Mouse (Mus musculus): Measurements from ENCODE around the gene Pik3cb. TPM values are rescaled to one million over a fixed set of nuclear protein-coding genes. Genes with fewer than 3 reads are reported as not detected.

Gene Pik3cb
- 2.4 and 3.8 TPM in 2 replicates for polyA plus RNA-seq (2015; fragmentation: Nextera tagmentation; extraction: Ambion mirVana)

DNA sequence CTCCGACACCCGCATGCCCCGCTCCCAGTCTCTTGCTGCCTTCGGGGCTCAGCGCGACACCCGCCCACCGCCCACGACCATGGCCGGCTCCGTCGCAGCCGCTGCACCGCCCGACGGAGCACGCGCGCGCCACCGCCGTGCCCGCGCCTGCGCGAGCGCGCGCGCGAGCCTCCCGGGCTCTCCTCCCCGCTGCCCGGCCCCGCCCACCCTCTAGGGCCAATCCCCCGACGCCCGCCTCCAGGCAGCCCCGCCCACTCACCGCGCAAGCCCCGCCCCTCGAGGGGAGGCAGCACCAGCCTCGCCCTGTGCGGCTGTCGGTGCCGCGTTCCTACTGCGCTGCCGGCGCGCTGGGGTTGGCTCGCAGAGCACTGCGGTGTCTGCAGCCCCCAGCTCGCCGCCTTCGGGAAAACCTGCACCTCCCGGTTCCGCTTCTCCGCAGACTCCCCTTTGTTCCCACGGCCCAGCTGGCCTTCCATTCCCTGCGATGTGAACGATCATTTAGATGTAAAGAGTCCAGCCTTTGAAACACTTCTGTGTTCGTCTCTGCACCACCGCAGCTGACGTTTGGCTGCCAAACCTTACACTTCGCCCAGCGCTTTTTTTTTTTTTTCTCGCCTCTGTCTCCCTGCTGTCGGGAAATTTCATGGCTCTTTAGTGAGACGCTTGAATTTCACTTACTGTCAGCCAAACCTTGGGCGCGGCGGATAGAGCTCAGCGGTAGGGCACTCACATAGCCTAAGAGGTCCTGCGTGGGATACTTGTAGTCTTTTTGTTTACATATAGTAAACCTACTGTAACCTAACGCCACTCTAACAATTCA lies at the start of gene Pik3cb:
TSS of gene Pik3cb (minus strand) at position 559 of the 820 bp plus-strand sequence.
- Histone ChIP-seq H3K9me3 (no peaks in the 10 kb centered on the region), H3K9ac (peak within 1 kb of the TSS; percentile 95), H3K27me3 (no peaks in the 10 kb centered on the region), H3K4me1 (replicated peaks) (peaks cover 26% of the 10 kb centered on the region), H3K27ac (replicated peaks) (peak within 1 kb of the TSS; percentile 98), H3K4me3 (peak within 1 kb of the TSS; percentile 91), H3K4me2 (peak within 1 kb of the TSS; percentile 62), H3K36me3 (no peaks in the 10 kb centered on the region)
- peak; percentile 96 for ATAC-seq (ENCODE audit: low FRiP score, low read depth)
- WGBS, result under 1% methylated on average over 64 of the region's 77 CpGs

DNA sequence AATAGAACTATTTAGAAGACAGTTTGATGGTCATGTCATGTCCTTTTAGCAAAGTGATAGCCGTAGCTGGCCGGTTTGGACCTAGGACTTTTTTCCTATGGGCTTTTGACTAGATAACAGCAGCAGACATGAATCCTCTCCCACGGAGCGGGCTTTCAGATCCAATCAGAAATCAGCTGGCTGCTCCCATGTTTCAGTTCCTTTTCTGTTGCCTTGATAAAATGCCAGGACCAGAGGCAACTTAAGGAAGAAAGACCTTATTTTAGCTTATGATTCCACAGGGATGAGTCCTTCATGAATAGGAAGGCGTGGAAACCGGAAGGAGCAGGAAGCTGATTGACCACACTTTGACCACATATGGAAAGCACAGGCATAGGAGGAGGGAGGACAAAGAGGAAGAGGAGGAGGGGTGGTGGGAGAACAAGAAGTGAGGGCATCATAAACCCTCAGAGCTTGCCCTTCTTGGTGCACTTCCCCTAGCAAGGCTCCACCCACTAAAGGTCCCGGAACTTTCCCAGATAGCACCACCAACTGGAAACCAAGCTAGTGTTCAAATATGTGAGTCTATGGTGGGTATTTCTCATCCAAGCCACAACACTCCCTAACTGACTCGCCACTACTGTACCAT lies 42.7 kb upstream of the Pik3cb start:
- Histone ChIP-seq H3K4me2 (no peak overlapping the region), H3K27me3 (no peaks in the 10 kb centered on the region), H3K27ac (replicated peaks) (no peak overlapping the region), H3K9ac (no peak overlapping the region), H3K9me3 (no peaks in the 10 kb centered on the region), H3K4me1 (replicated peaks) (0 out of 2 replicates have a peak, but pooled peaks cover 3% of the 10 kb centered on the region), H3K4me3 (no peak overlapping the region), H3K36me3 (no peaks in the 10 kb centered on the region)
- 90% methylated on average over 8 of the region's 8 CpGs for WGBS
- ATAC-seq (ENCODE audit: low FRiP score, low read depth), result no peak

- no peaks in the 10 kb centered on the region for H3K27me3 ChIP-seq
- H3K9ac ChIP-seq, result no peak overlapping the region
- no peak overlapping the region for H3K27ac ChIP-seq (replicated peaks)
- 93% methylated on average over 7 of the region's 7 CpGs for WGBS
- H3K9me3 ChIP-seq, result no peaks in the 10 kb centered on the region
- H3K36me3 ChIP-seq, result no peaks in the 10 kb centered on the region
- no peak overlapping the region for H3K4me2 ChIP-seq
- no peak for ATAC-seq (ENCODE audit: low FRiP score, low read depth)
- no peak overlapping the region for H3K4me3 ChIP-seq
- H3K4me1 ChIP-seq (replicated peaks), result 0 out of 2 replicates have a peak, but pooled peaks cover 3% of the 10 kb centered on the region
These were observed 41.7 kb upstream of the Pik3cb start for GRCm38 (mm10) chr9:99182121-99182520.

DNA sequence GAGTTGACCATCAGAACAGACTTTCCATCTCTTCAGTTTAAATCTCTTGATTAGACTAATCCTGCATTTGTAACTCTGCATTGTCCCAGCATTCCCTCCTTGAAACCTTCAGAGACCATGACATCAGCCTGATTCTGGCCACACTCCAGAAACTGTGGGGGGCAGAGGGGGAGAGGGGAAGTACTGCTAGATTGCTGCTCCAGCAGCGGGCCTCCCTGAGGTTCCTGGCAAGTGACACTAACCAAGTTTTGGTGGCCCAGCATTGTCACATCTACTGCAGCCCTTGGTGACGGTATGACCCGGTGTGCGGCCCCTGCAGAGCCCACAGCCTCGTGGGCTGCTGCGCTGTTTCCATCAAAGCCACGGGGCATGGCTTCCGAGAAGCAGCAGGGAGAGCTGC lies 39.9 kb upstream of the Pik3cb start:
- H3K4me1 ChIP-seq (replicated peaks), result 0 out of 2 replicates have a peak, but pooled peaks cover 3% of the 10 kb centered on the region
- H3K9me3 ChIP-seq, result no peaks in the 10 kb centered on the region
- no peak overlapping the region for H3K4me3 ChIP-seq
- H3K36me3 ChIP-seq, result no peaks in the 10 kb centered on the region
- no peak overlapping the region for H3K4me2 ChIP-seq
- ATAC-seq (ENCODE audit: low FRiP score, low read depth), result no peak
- H3K9ac ChIP-seq, result no peak overlapping the region
- no peak overlapping the region for H3K27ac ChIP-seq (replicated peaks)
- no peaks in the 10 kb centered on the region for H3K27me3 ChIP-seq
- 50% methylated on average over 8 of the region's 8 CpGs for WGBS

- WGBS, result 87% methylated on average over 3 of the region's 3 CpGs
- H3K4me2 ChIP-seq, result no peak overlapping the region
- no peak for ATAC-seq (ENCODE audit: low FRiP score, low read depth)
- no peaks in the 10 kb centered on the region for H3K9me3 ChIP-seq
- H3K4me1 ChIP-seq (replicated peaks), result 0 out of 2 replicates have a peak, but pooled peaks cover 3% of the 10 kb centered on the region
- H3K36me3 ChIP-seq, result no peaks in the 10 kb centered on the region
- no peak overlapping the region for H3K27ac ChIP-seq (replicated peaks)
- no peak overlapping the region for H3K4me3 ChIP-seq
- no peak overlapping the region for H3K9ac ChIP-seq
- no peaks in the 10 kb centered on the region for H3K27me3 ChIP-seq
These were observed 38.3 kb upstream of the Pik3cb start for GRCm38 (mm10) chr9:99178736-99179135.

DNA sequence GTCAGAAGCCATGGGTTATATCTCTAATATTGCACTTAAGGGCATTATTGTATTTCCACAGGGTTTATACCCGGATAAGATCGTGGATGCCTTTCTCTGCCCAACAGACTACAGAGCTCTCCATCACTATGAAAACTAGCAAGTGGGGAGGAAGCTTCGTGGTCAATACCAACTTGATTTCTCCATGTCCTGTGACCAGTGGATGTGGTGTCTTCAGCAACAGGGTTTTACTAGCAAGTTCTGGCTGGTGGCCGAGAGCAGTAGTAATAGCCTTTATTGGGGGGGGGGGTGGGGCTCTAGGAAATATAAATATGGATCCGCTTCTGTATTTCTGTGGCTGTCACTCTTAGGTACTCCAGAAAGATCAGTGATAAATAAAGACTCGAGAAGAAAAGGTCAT lies 35.4 kb upstream of the Pik3cb start:
- no peak for ATAC-seq (ENCODE audit: low FRiP score, low read depth)

DNA sequence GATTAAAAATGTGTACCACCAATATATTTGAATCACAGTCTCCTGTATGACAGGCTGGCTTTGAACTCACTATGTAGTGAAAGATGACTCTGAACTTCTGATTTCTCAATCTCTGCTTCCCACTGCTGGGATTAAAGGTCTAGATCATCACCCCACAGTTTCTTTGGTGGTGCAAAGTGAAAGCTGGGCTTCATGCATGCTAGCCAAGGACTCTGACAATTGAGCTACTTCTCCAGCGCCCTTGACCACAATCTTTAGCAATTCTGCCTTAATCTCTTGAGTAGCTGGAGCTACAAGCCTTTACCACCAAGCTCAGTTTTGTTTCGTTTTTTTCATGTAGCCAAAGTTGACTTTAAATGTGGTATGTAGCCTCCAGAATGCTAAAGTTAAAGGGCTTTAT lies 32.4 kb upstream of the Pik3cb start:
- no peaks in the 10 kb centered on the region for H3K4me1 ChIP-seq (replicated peaks)
- H3K27ac ChIP-seq (replicated peaks), result no peak overlapping the region
- no peak overlapping the region for H3K9ac ChIP-seq
- H3K4me2 ChIP-seq, result no peak overlapping the region
- WGBS, result 72% methylated on average over 2 of the region's 2 CpGs
- H3K9me3 ChIP-seq, result no peaks in the 10 kb centered on the region
- H3K27me3 ChIP-seq, result no peaks in the 10 kb centered on the region
- no peak overlapping the region for H3K4me3 ChIP-seq
- H3K36me3 ChIP-seq, result no peaks in the 10 kb centered on the region
- ATAC-seq (ENCODE audit: low FRiP score, low read depth), result no peak

More for the DNA sequence above, 35.4 kb upstream of the Pik3cb start:
- 90% methylated on average over 6 of the region's 6 CpGs for WGBS
- Histone ChIP-seq H3K4me1 (replicated peaks) (0 out of 2 replicates have a peak, but pooled peaks cover 3% of the 10 kb centered on the region), H3K4me2 (no peak overlapping the region), H3K9ac (no peak overlapping the region), H3K27me3 (no peaks in the 10 kb centered on the region), H3K36me3 (no peaks in the 10 kb centered on the region), H3K4me3 (no peak overlapping the region), H3K9me3 (no peaks in the 10 kb centered on the region), H3K27ac (replicated peaks) (no peak overlapping the region)

DNA sequence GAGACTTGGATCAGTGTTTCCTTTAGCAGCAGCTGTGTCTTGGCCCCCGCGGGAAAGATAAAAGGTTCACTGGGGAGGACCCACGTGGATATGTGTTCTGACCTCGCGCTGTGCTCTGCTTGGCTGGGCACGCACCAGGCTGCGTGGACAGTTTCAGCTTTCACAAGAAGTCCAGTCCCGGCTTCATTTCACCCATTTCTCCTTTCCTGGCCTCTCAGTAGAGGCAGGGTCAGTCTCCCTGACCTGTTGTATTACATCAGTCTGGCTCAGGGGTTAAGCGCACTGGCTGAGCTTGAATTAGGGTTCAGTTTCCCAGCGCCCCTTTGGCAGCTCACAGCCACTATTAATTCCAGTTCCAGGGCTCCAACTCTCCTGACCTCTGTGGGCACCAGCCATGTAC lies 30.8 kb upstream of the Pik3cb start:
- 50% methylated on average over 10 of the region's 10 CpGs for WGBS
- Histone ChIP-seq H3K36me3 (no peaks in the 10 kb centered on the region), H3K27me3 (no peaks in the 10 kb centered on the region), H3K27ac (replicated peaks) (no peak overlapping the region), H3K9ac (no peak overlapping the region), H3K4me3 (no peak overlapping the region), H3K4me2 (no peak overlapping the region), H3K9me3 (no peaks in the 10 kb centered on the region), H3K4me1 (replicated peaks) (no peaks in the 10 kb centered on the region)
- ATAC-seq (ENCODE audit: low FRiP score, low read depth), result no peak

DNA sequence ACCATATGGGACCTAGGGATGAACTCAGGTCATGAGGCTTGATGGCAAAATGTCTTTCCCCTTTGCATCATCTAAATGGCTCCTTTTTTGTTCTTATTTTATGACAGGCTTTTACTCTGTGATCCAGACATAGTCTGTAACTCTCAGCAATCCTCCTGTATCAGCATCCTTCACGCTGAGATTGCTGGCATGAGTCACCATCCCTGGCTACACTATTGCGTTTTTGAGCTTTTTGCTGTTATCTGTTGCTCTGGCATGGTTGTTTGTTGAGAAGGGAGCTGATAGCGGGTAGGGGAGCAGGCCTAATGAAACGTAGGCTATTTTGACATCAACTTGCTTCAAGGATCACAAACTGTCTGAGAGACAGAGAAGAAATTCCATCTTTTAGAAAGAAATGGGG lies 28.6 kb upstream of the Pik3cb start:
- H3K9me3 ChIP-seq, result no peaks in the 10 kb centered on the region
- no peaks in the 10 kb centered on the region for H3K27me3 ChIP-seq
- WGBS, result 80% methylated on average over 4 of the region's 4 CpGs
- H3K4me1 ChIP-seq (replicated peaks), result no peaks in the 10 kb centered on the region
- H3K36me3 ChIP-seq, result no peaks in the 10 kb centered on the region
- no peak overlapping the region for H3K9ac ChIP-seq
- no peak overlapping the region for H3K4me2 ChIP-seq
- ATAC-seq (ENCODE audit: low FRiP score, low read depth), result no peak
- H3K27ac ChIP-seq (replicated peaks), result no peak overlapping the region
- H3K4me3 ChIP-seq, result no peak overlapping the region

DNA sequence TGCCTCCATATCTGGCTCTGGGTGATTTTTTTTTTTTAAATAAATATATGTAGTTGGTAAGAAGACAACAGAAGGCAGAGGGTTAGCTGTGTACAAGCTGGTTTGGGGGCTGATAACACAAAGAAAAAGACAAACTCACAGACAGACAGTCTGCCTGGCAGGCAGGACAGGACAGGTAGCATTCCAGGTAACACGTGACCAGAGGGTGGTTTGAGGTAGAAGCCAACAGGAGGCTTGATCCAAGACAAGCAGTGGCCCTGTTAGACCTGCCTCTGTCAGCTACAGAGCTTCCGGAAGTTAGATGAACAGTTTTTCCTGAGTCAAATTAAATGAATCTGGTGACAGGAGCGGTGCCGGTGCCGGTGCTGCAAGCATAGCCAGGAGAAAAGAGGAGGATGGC lies 26.5 kb upstream of the Pik3cb start:
- Histone ChIP-seq H3K4me3 (no peak overlapping the region), H3K9me3 (no peaks in the 10 kb centered on the region), H3K27me3 (no peaks in the 10 kb centered on the region), H3K9ac (no peak overlapping the region), H3K4me1 (replicated peaks) (peaks cover 6% of the 10 kb centered on the region; the same call in 1 of the 2 replicates), H3K4me2 (no peak overlapping the region), H3K36me3 (no peaks in the 10 kb centered on the region), H3K27ac (replicated peaks) (no peak overlapping the region)
- no peak for ATAC-seq (ENCODE audit: low FRiP score, low read depth)
- WGBS, result 71% methylated on average over 5 of the region's 5 CpGs

- Histone ChIP-seq H3K27ac (replicated peaks) (no peak overlapping the region), H3K9ac (no peak overlapping the region), H3K4me1 (replicated peaks) (peaks cover 6% of the 10 kb centered on the region; the same call in 1 of the 2 replicates), H3K4me3 (no peak overlapping the region), H3K36me3 (no peaks in the 10 kb centered on the region), H3K27me3 (no peaks in the 10 kb centered on the region), H3K4me2 (no peak overlapping the region), H3K9me3 (no peaks in the 10 kb centered on the region)
- ATAC-seq (ENCODE audit: low FRiP score, low read depth), result no peak
- 77% methylated on average over 6 of the region's 6 CpGs for WGBS
These were observed 25.5 kb upstream of the Pik3cb start for GRCm38 (mm10) chr9:99165956-99166355.

GRCm38 (mm10) chr9:99164664-99165226 lies 24.3 kb upstream of the Pik3cb start:
- WGBS, result 50% methylated on average over 3 of the region's 3 CpGs

More at GRCm38 (mm10) chr9:99164664-99165226, 24.3 kb upstream of the Pik3cb start:
- ATAC-seq (ENCODE audit: low FRiP score, low read depth), result no peak
- H3K9me3 ChIP-seq, result no peaks in the 10 kb centered on the region
- H3K36me3 ChIP-seq, result no peaks in the 10 kb centered on the region
- H3K4me2 ChIP-seq, result no peak overlapping the region
- H3K4me3 ChIP-seq, result no peak overlapping the region
- no peaks in the 10 kb centered on the region for H3K27me3 ChIP-seq
- H3K27ac ChIP-seq (replicated peaks), result no peak overlapping the region
- H3K4me1 ChIP-seq (replicated peaks), result peaks cover 6% of the 10 kb centered on the region; the same call in 1 of the 2 replicates
- H3K9ac ChIP-seq, result no peak overlapping the region

Measured in hindbrain, embryonic 15.5 days (tissue).